Mouse (Mus musculus): ENCODE results near the gene Zfp978. TPM values are rescaled to one million over a fixed set of nuclear protein-coding genes. Genes with fewer than 3 reads are reported as not detected.
"Not testable (repeated sequence)": the region's sequence is repeated elsewhere in the genome, so short reads cannot be mapped to it uniquely, and the experiment has no call there.

Gene Zfp978
- polyA plus RNA-seq, 1 experiment from 2014 or later, result not detected

DNA sequence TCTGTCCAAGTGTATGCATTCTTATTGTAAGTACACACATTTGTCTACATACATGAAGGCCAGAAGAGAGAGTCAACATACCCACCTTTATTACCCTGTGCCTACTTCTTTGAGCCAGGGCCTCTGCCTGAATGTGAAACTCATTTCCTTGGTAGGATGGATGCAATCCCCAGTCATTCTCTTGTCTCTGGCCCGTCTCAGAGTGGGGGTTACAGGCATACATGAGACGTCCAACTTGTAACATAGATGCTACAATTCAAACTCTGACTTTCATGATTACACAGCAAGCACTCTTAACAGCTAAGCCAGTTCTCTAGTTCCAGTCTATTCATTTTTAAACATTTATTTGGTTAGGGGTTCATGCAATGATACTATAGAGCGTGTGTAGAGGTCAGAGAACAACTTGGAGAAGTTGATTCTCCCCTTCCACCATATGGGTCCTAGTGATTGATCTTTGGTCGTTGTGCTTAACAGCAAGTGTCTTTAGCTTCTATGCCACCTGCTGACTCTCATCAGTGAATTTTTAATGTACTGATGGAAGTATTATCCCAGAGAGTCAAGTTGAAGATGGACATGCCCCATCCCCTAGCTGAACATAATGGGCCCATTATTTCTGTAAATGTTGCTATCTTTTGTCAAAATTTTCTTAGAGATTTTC is 62.7 kb downstream of the Zfp978 start:
- 64% methylated on average over 4 of the region's 4 CpGs for WGBS
- Histone ChIP-seq H3K36me3 (ENCODE audit: control insufficient read depth, insufficient read depth, low read length) (no peaks in the 10 kb centered on the region), H3K4me3 (ENCODE audit: low read depth, low read length) (no peak overlapping the region), H3K9ac (ENCODE audit: low read length) (no peak overlapping the region), H3K9me3 (ENCODE audit: control insufficient read depth, low read length) (peaks cover 15% of the 10 kb centered on the region), H3K27ac (replicated peaks; ENCODE audit: low read depth, low read length) (no peak overlapping the region), H3K4me1 (ENCODE audit: control insufficient read depth, insufficient read depth, low read length) (no peaks in the 10 kb centered on the region), H3K27me3 (ENCODE audit: control insufficient read depth, insufficient read depth, low read length) (no peaks in the 10 kb centered on the region), H3K4me2 (ENCODE audit: low read depth, severe bottlenecking) (no peak overlapping the region)
- ATAC-seq (ENCODE audit: insufficient number of reproducible peaks, low FRiP score, low TSS enrichment, low read depth) (0 out of 2 replicates have a peak, but pooled peaks have one; percentile 1), DNase-seq (ENCODE audit: low spot score) (peak; percentile 37)

GRCm38 (mm10) chr4:147424404-147424803 is 63.3 kb downstream of the Zfp978 start:
- not testable (repeated sequence) for H3K9ac ChIP-seq (ENCODE audit: low read length); ATAC-seq (ENCODE audit: insufficient number of reproducible peaks, low FRiP score, low TSS enrichment, low read depth); H3K27ac ChIP-seq (replicated peaks; ENCODE audit: low read depth, low read length); H3K36me3 ChIP-seq (ENCODE audit: control insufficient read depth, insufficient read depth, low read length); H3K27me3 ChIP-seq (ENCODE audit: control insufficient read depth, insufficient read depth, low read length); H3K4me3 ChIP-seq (ENCODE audit: low read depth, low read length); H3K4me1 ChIP-seq (ENCODE audit: control insufficient read depth, insufficient read depth, low read length); H3K4me2 ChIP-seq (ENCODE audit: low read depth, severe bottlenecking)
- peak; percentile 21 for DNase-seq (ENCODE audit: low spot score)
- H3K9me3 ChIP-seq (ENCODE audit: control insufficient read depth, low read length), result peaks cover 13% of the 10 kb centered on the region
- WGBS, result 46% methylated on average over 3 of the region's 3 CpGs

DNA sequence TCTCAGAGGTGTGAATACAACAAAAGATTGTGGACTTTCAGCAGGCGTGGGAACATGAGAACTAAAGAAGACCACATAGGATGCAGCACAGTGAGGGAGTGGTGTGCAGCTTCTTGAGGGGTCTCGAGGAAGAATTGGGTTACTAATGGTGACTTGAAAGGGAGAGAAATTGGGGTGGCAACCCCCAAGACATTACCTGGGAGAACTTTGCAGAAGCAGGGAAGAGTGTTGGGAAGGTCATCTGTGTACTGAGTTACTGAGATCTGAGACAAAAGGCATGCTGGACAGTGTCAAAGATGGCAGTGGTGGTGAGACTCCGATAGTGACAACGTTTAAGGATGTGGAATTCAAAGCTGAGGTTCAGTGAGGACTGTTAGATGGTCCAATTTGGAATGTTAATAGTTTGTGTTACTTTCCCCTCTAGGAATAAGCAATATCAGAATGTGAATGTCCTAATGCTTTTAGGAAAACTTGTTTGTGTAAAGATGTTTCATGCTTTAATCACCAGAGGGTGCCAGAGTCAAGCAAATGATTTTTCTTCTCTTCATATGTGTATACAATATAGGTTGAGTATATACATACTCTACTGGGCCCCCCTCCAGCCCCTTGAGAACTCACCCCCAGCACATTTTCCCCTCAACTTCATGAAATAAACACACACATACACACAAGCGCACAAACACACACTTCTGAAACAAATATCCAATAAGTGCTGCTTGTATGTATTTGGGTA is 64.7 kb downstream of the Zfp978 start:
- not testable (repeated sequence) for H3K27ac ChIP-seq (replicated peaks; ENCODE audit: low read depth, low read length); H3K4me2 ChIP-seq (ENCODE audit: low read depth, severe bottlenecking); H3K36me3 ChIP-seq (ENCODE audit: control insufficient read depth, insufficient read depth, low read length); H3K4me3 ChIP-seq (ENCODE audit: low read depth, low read length); H3K9ac ChIP-seq (ENCODE audit: low read length); H3K4me1 ChIP-seq (ENCODE audit: control insufficient read depth, insufficient read depth, low read length); H3K27me3 ChIP-seq (ENCODE audit: control insufficient read depth, insufficient read depth, low read length)
- DNase-seq (ENCODE audit: low spot score), result peak; percentile 49
- WGBS, result 52% methylated on average over 5 of the region's 5 CpGs
- peaks cover 16% of the 10 kb centered on the region for H3K9me3 ChIP-seq (ENCODE audit: control insufficient read depth, low read length)
- ATAC-seq (ENCODE audit: insufficient number of reproducible peaks, low FRiP score, low TSS enrichment, low read depth), result peak; percentile 4; the same call in 1 of the 2 replicates

DNA sequence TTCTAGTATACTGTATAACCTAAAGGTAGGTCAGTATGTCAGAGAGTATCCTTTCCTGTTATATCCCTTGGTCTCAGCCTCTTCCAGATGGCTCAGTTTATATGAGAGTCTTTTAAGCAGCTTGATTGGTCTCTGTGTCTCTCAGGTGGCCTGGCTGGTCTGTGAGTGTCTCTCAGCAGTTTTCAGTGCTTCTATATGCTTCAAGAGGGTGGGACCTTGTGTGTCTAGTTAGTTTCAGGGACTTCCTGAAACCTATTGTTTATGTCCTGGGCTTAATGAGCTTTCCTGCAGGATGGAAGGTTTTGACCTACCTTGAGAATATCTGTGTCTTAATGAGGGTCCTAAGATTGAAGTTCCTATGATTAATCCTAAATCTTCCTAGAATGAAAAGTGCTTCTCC is 69.5 kb downstream of the Zfp978 start:
- Histone ChIP-seq H3K36me3 (ENCODE audit: control insufficient read depth, insufficient read depth, low read length) (no peaks in the 10 kb centered on the region), H3K4me2 (ENCODE audit: low read depth, severe bottlenecking) (no peak overlapping the region)
- ATAC-seq (ENCODE audit: insufficient number of reproducible peaks, low FRiP score, low TSS enrichment, low read depth), result no peak

GRCm38 (mm10) chr4:147431696-147432442 is 70.8 kb downstream of the Zfp978 start:
- not testable (repeated sequence) for H3K4me2 ChIP-seq (ENCODE audit: low read depth, severe bottlenecking); H3K9ac ChIP-seq (ENCODE audit: low read length); H3K27ac ChIP-seq (replicated peaks; ENCODE audit: low read depth, low read length); H3K27me3 ChIP-seq (ENCODE audit: control insufficient read depth, insufficient read depth, low read length); DNase-seq (ENCODE audit: low spot score); H3K36me3 ChIP-seq (ENCODE audit: control insufficient read depth, insufficient read depth, low read length); H3K4me3 ChIP-seq (ENCODE audit: low read depth, low read length); H3K4me1 ChIP-seq (ENCODE audit: control insufficient read depth, insufficient read depth, low read length)
- H3K9me3 ChIP-seq (ENCODE audit: control insufficient read depth, low read length), result peaks cover 18% of the 10 kb centered on the region
- peak; percentile 29 for ATAC-seq (ENCODE audit: insufficient number of reproducible peaks, low FRiP score, low TSS enrichment, low read depth)
- 74% methylated on average over 3 of the region's 3 CpGs for WGBS

More for the DNA sequence above, 69.5 kb downstream of the Zfp978 start:
- Histone ChIP-seq H3K27ac (replicated peaks; ENCODE audit: low read depth, low read length) (no peak overlapping the region), H3K9ac (ENCODE audit: low read length) (no peak overlapping the region), H3K9me3 (ENCODE audit: control insufficient read depth, low read length) (peaks cover 13% of the 10 kb centered on the region), H3K27me3 (ENCODE audit: control insufficient read depth, insufficient read depth, low read length) (no peaks in the 10 kb centered on the region), H3K4me1 (ENCODE audit: control insufficient read depth, insufficient read depth, low read length) (no peaks in the 10 kb centered on the region), H3K4me3 (ENCODE audit: low read depth, low read length) (no peak overlapping the region)
- DNase-seq (ENCODE audit: low spot score), result no peak

DNA sequence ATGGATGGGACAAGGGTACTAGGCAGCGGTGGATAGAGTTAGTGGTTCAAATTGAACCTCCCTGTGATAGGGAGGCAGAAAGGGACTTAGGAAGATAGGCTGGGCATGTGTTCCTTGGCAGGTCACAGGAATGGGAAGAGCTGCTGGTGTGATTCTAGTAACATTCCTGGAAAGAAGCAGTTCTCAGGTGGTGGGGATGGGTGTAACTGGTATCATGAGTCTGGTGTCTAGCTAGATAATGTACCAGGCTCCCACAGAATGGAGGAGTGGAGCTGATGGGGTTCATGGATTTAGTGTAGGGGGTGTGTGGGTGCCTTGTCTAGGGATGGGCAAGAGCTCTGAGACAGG is 71.3 kb downstream of the Zfp978 start:
- Histone ChIP-seq H3K4me1 (ENCODE audit: control insufficient read depth, insufficient read depth, low read length) (no peaks in the 10 kb centered on the region), H3K27me3 (ENCODE audit: control insufficient read depth, insufficient read depth, low read length) (no peaks in the 10 kb centered on the region), H3K4me3 (ENCODE audit: low read depth, low read length) (no peak overlapping the region), H3K4me2 (ENCODE audit: low read depth, severe bottlenecking) (no peak overlapping the region), H3K27ac (replicated peaks; ENCODE audit: low read depth, low read length) (no peak overlapping the region), H3K36me3 (ENCODE audit: control insufficient read depth, insufficient read depth, low read length) (no peaks in the 10 kb centered on the region), H3K9ac (ENCODE audit: low read length) (no peak overlapping the region), H3K9me3 (ENCODE audit: control insufficient read depth, low read length) (peaks cover 21% of the 10 kb centered on the region)
- ATAC-seq (ENCODE audit: insufficient number of reproducible peaks, low FRiP score, low TSS enrichment, low read depth), result peak; percentile 18; the same call in 1 of the 2 replicates
- 92% methylated on average over 1 of the region's 1 CpGs for WGBS
- DNase-seq (ENCODE audit: low spot score), result no peak

GRCm38 (mm10) chr4:147433017-147433416 is 71.9 kb downstream of the Zfp978 start:
- ATAC-seq (ENCODE audit: insufficient number of reproducible peaks, low FRiP score, low TSS enrichment, low read depth) (peak; percentile 10; the same call in 1 of the 2 replicates), DNase-seq (ENCODE audit: low spot score) (no peak)
- Histone ChIP-seq H3K9ac (ENCODE audit: low read length) (no peak overlapping the region), H3K36me3 (ENCODE audit: control insufficient read depth, insufficient read depth, low read length) (no peaks in the 10 kb centered on the region), H3K4me2 (ENCODE audit: low read depth, severe bottlenecking) (no peak overlapping the region), H3K9me3 (ENCODE audit: control insufficient read depth, low read length) (peaks cover 21% of the 10 kb centered on the region), H3K27me3 (ENCODE audit: control insufficient read depth, insufficient read depth, low read length) (no peaks in the 10 kb centered on the region), H3K4me3 (ENCODE audit: low read depth, low read length) (no peak overlapping the region), H3K4me1 (ENCODE audit: control insufficient read depth, insufficient read depth, low read length) (no peaks in the 10 kb centered on the region), H3K27ac (replicated peaks; ENCODE audit: low read depth, low read length) (no peak overlapping the region)
- WGBS, result 41% methylated on average over 3 of the region's 3 CpGs

DNA sequence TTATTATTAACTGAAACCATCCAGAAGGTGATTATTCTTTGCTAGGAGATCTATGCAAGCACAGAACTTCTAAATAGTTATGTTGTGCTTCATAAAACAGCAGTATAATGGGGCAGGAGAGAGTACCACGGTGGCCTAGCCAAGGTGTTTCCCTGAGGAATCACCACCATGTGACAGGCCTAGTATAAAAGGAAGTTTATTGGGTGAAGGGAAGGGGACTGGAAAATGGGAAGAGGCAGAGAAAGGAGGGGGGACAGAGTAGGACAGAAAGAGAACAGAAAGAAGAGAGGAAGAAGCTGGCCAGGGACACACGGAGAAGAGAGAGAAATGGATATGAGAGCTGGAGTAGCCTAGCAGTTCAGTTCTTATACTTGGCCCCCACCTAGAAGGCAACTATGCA is 72.8 kb downstream of the Zfp978 start:
- Histone ChIP-seq H3K9ac (ENCODE audit: low read length) (no peak overlapping the region), H3K9me3 (ENCODE audit: control insufficient read depth, low read length) (peaks cover 21% of the 10 kb centered on the region), H3K4me2 (ENCODE audit: low read depth, severe bottlenecking) (no peak overlapping the region), H3K27me3 (ENCODE audit: control insufficient read depth, insufficient read depth, low read length) (no peaks in the 10 kb centered on the region), H3K4me1 (ENCODE audit: control insufficient read depth, insufficient read depth, low read length) (no peaks in the 10 kb centered on the region), H3K36me3 (ENCODE audit: control insufficient read depth, insufficient read depth, low read length) (no peaks in the 10 kb centered on the region), H3K27ac (replicated peaks; ENCODE audit: low read depth, low read length) (no peak overlapping the region), H3K4me3 (ENCODE audit: low read depth, low read length) (no peak overlapping the region)
- 43% methylated on average over 2 of the region's 2 CpGs for WGBS
- ATAC-seq (ENCODE audit: insufficient number of reproducible peaks, low FRiP score, low TSS enrichment, low read depth) (peak; percentile 18; the same call in 1 of the 2 replicates), DNase-seq (ENCODE audit: low spot score) (no peak)
